Mouse (Mus musculus) liver, embryonic 14.5 days (tissue): Measurements from ENCODE around the gene Ube2t. TPM values are rescaled to one million over a fixed set of nuclear protein-coding genes. Genes with fewer than 3 reads are reported as not detected.
A peak's percentile ranks its signal among the peaks of the same experiment; 100 is the strongest.

Experiments used
- ATAC-seq: fragments of 200-750 bp; cut with Nextera tagmentation; 2 replicates; pipeline ENCODE4 v1.8.0; 2017; ENCODE audit warnings: moderate number of reproducible peaks, mild to moderate bottlenecking, moderate library complexity; ENCODE audit not compliant: insufficient read depth
- DNase-seq, 3 experiments: peaks; one replicate each; pipeline ENCODE4 v3.0.0-alpha.2; 2012 to 2013; ENCODE audit warnings: low read depth in 3 of 3, low spot score in 3 of 3
- H3K27ac ChIP-seq: fragments of 300-500 bp; sonication (generic); 2 replicates; pipeline ENCODE4 v1.5.1; 2014; ENCODE audit warnings: moderate library complexity, mild to moderate bottlenecking, control low read depth, inconsistent platforms
- H3K27me3 ChIP-seq: fragments of 300-500 bp; sonication (generic); 2 replicates; pipeline ENCODE4 v1.6.1; 2014; ENCODE audit warnings: mild to moderate bottlenecking, low read length, moderate library complexity; ENCODE audit not compliant: control insufficient read depth, insufficient read depth
- H3K36me3 ChIP-seq: fragments of 300-500 bp; sonication (generic); replicated peaks from 2 replicates; pipeline ENCODE4 v1.6.1; 2014; ENCODE audit warnings: low read depth; ENCODE audit not compliant: control insufficient read depth, insufficient read depth
- H3K4me1 ChIP-seq, 2 experiments: fragments of 200-500 bp in 1 of 2; fragments of 300-500 bp in 1 of 2; sonication (generic) in 1 of 2; replicated peaks; 2 replicates each; pipeline ENCODE4 v1.6.1; 2012 to 2014; ENCODE audit warnings: antibody characterized with exemption in 1 of 2, inconsistent platforms in 1 of 2, low read length in 1 of 2; ENCODE audit not compliant: control insufficient read depth in 2 of 2, insufficient read depth in 2 of 2
- H3K4me2 ChIP-seq: fragments of 300-500 bp; sonication (generic); 2 replicates; pipeline ENCODE4 v1.6.1; 2014; ENCODE audit warnings: low read depth, mild to moderate bottlenecking, control low read depth, moderate library complexity
- H3K4me3 ChIP-seq, 2 experiments: fragments of 200-500 bp in 1 of 2; fragments of 300-500 bp in 1 of 2; sonication (generic) in 1 of 2; 2 replicates each; pipeline ENCODE4 v1.5.1; 2012 to 2014; ENCODE audit warnings: low read depth in 2 of 2, low read length in 2 of 2, mild to moderate bottlenecking in 2 of 2, control low read depth in 1 of 2, inconsistent platforms in 1 of 2, moderate library complexity in 1 of 2; ENCODE audit not compliant: insufficient read depth in 1 of 2
- H3K9ac ChIP-seq: fragments of 300-500 bp; sonication (generic); replicated peaks from 2 replicates; pipeline ENCODE4 v1.6.1; 2014; ENCODE audit warnings: mild to moderate bottlenecking, control low read depth, moderate library complexity
- H3K9me3 ChIP-seq: fragments of 300-500 bp; sonication (generic); 2 replicates; pipeline ENCODE4 v1.6.1; 2016; ENCODE audit warnings: low read length, mixed read lengths; ENCODE audit not compliant: control insufficient read depth
- CTCF ChIP-seq: IDR thresholded peaks from 2 replicates; pipeline ENCODE4 v1.5.1; 2016; ENCODE audit warnings: antibody characterized with exemption, low read depth, control low read depth
- EP300 ChIP-seq: IDR thresholded peaks from 2 replicates; pipeline ENCODE4 v1.6.1; 2016; ENCODE audit warnings: antibody characterized with exemption, low read depth
- WGBS: fragments of 180-500 bp; shearing (Covaris S2); extraction: QIAGEN DNeasy Blood & Tissue Kit; methylation state at CpG from one replicate; pipeline ENCODE4 v1.1.7; 2014; ENCODE audit not compliant: insufficient replicate concordance; 5-methylcytosine and 5-hydroxymethylcytosine counted together
- polyA plus RNA-seq, 2 experiments: library from polyadenylated mRNA; depleted of rRNA in 1 of 2; stranded (reverse) in 1 of 2; unstranded in 1 of 2; fragments of >200 nt; fragmentation: Nextera tagmentation in 1 of 2; extraction: Ambion mirVana in 1 of 2; gene quantifications; 2 replicates each; pipeline versions ENCODE4 v1.2.1 to v1.2.3; 2012 to 2014

Gene Ube2t
- polyA plus RNA-seq, 2 experiments, result 22.2 to 37.6 TPM

DNA sequence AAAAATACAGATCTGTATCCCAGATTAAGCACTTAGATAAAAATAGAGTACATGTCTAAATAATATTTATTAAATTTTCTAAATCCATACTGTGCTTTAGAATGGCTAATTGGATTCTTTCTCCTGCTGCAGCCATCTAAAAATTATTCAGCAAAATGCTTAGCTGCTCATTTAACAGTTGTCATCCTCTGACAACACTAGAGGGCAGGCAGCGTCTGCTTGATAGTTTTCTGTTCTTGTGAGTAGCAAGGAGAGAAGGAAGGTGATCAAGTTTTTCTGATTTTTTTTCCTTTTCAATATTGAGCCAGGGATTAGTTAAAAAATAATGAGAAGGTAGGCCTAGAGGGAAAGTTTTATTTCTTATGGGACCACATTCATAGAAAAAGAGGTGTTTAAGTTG is 10.6 kb downstream of the Ube2t start:
- no peak overlapping the region for H3K4me2 ChIP-seq
- no peak overlapping the region for H3K9ac ChIP-seq
- H3K4me3 ChIP-seq, result no peak overlapping the region
- 68% methylated on average over 1 of the region's 1 CpGs for WGBS
- H3K27me3 ChIP-seq, result no peaks in the 10 kb centered on the region
- no peaks in the 10 kb centered on the region for H3K9me3 ChIP-seq
- no peak overlapping the region for H3K27ac ChIP-seq
- peaks cover 53% of the 10 kb centered on the region for H3K36me3 ChIP-seq
- ATAC-seq (no peak), DNase-seq (no peak)
- TF ChIP-seq EP300, result no peak
- no peak for TF ChIP-seq CTCF
- no peaks in the 10 kb centered on the region for H3K4me1 ChIP-seq

DNA sequence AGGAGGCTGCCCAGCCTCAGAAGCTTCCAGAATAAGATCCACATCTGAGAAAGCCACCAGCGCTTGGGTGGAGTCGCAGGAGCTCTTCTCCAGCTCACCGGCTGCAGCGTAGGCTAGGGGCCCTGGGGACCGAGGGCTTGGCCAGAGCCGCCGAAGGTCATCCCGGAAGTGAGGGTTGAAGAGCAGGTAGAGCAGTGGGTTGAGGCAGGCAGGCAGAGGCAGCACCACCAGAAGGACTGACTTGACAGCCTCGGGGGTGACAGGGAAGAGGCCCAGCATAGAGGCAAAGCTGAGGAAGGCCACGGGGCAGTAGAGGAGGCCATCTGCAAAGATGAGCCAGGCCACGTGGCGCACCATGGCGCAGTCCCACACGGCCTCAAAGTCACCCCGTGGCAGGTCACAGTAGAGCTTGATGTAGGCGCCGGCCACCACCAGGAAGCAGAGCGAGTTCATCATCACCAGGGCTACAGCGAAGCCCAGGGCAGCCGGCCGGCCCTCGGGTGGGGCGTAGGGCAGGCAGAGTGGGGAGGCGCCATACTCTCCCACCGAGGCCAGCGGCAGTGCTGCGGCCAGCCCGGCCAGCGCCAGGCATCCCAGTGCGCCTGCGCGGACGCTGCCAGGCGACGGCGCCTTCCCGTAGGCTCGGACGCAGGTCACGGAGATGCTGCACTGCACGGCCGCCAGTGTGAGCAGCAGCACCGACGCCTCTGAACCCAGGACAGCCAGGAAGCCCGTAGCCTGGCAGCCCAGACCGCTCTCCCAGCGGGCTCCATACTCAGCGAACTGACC is 25.0 kb downstream of the Ube2t start:
- H3K27ac ChIP-seq, result no peak overlapping the region
- peak overlapping the region; percentile 16 to 34 for H3K4me3 ChIP-seq
- H3K4me1 ChIP-seq, result no peaks in the 10 kb centered on the region
- H3K4me2 ChIP-seq, result peak overlapping the region; percentile 58
- peaks cover 18% of the 10 kb centered on the region for H3K27me3 ChIP-seq
- TF ChIP-seq CTCF (no peak), EP300 (no peak)
- DNase-seq (no peak), ATAC-seq (no peak)
- H3K9me3 ChIP-seq, result no peaks in the 10 kb centered on the region
- no peaks in the 10 kb centered on the region for H3K36me3 ChIP-seq
- 24% methylated on average over 47 of the region's 48 CpGs for WGBS
- no peak overlapping the region for H3K9ac ChIP-seq

GRCm38 (mm10) chr1:134987962-134988341 is 25.6 kb downstream of the Ube2t start:
- H3K4me2 ChIP-seq, result peak overlapping the region; percentile 58
- no peaks in the 10 kb centered on the region for H3K36me3 ChIP-seq
- no peak overlapping the region for H3K27ac ChIP-seq
- no peak for DNase-seq
- no peak overlapping the region for H3K9ac ChIP-seq
- no peaks in the 10 kb centered on the region for H3K9me3 ChIP-seq
- no peak for ATAC-seq
- H3K4me1 ChIP-seq, result no peaks in the 10 kb centered on the region
- peak overlapping the region; percentile 16 to 34 for H3K4me3 ChIP-seq
- WGBS, result 9% methylated on average over 14 of the region's 14 CpGs
- peaks cover 18% of the 10 kb centered on the region for H3K27me3 ChIP-seq
- TF ChIP-seq EP300 (no peak), CTCF (no peak)

GRCm38 (mm10) chr1:134989372-134989771 is 27.0 kb downstream of the Ube2t start:
- no peaks in the 10 kb centered on the region for H3K4me1 ChIP-seq
- H3K9me3 ChIP-seq, result no peaks in the 10 kb centered on the region
- ATAC-seq (no peak), DNase-seq (peak; percentile 37 to 49 (median 41))
- no peak overlapping the region for H3K9ac ChIP-seq
- no peak overlapping the region for H3K4me2 ChIP-seq
- no peaks in the 10 kb centered on the region for H3K36me3 ChIP-seq
- 9% methylated on average over 7 of the region's 7 CpGs for WGBS
- peaks cover 18% of the 10 kb centered on the region for H3K27me3 ChIP-seq
- H3K4me3 ChIP-seq, result no peak overlapping the region
- no peak overlapping the region for H3K27ac ChIP-seq
- TF ChIP-seq CTCF (peak; percentile 89), EP300 (no peak)

GRCm38 (mm10) chr1:134992046-134992645 is 29.8 kb downstream of the Ube2t start:
- 23% methylated on average over 8 of the region's 8 CpGs for WGBS
- no peak overlapping the region for H3K9ac ChIP-seq
- no peak for TF ChIP-seq EP300
- no peak for TF ChIP-seq CTCF
- no peaks in the 10 kb centered on the region for H3K4me1 ChIP-seq
- no peak for ATAC-seq
- no peak for DNase-seq
- no peak overlapping the region for H3K4me3 ChIP-seq
- H3K36me3 ChIP-seq, result no peaks in the 10 kb centered on the region
- H3K27ac ChIP-seq, result no peak overlapping the region
- peaks cover 15% of the 10 kb centered on the region for H3K27me3 ChIP-seq
- H3K4me2 ChIP-seq, result no peak overlapping the region
- no peaks in the 10 kb centered on the region for H3K9me3 ChIP-seq
